Mouse (Mus musculus) T-helper 1 cell (primary cell): Measurements from ENCODE around the gene Limd1.

Experiments used
- in situ Hi-C: fragments of 300-600 bp; cut with MboI, MseI; formaldehyde crosslinking; loops from one replicate; pipeline ENCODE4 v1.15.1; 2025; ENCODE audit warnings: high pct_unique_total_duplicates

The Limd1 gene

DNA sequence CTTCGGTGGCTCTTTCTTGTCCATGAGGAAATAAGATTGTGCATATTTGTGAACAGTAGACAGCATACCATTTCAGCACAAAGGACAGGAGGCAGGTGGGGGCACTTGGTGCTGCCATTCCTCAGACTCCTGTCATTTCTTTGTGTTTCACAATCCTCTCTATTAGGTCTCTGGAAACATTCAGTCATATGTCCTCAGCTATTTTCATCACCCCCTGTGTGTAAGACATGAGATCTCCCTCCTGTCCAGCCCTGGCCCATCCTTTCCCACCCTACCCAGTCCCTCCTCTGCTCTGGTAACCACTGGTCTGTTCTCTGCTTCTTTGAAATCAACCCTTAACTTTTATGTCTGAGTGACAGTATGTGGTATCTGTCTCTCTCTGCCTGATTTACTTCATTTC, 5.1 kb downstream of the Limd1 start:
- in situ Hi-C loops = no loop called here

DNA sequence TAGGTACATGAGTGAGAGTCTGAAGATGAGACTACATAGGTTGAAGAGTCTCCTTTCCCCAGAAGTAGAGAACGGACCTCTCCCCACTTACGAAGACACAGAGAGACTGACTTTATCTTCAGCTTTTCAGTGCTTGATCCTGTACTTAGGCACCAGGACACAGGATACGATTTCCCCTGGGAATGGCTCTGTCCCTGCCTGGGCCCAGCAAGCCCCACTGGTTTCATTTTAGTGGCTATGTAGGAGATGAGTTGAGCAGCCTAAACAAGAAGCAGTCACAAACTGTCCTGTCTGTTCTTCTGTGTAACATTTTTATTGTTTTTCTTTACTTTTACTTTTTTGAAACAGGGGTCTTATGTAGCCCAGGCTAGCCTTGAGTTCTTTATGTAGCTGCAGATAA, 6.3 kb downstream of the Limd1 start:
- in situ Hi-C loops = no loop called here

DNA sequence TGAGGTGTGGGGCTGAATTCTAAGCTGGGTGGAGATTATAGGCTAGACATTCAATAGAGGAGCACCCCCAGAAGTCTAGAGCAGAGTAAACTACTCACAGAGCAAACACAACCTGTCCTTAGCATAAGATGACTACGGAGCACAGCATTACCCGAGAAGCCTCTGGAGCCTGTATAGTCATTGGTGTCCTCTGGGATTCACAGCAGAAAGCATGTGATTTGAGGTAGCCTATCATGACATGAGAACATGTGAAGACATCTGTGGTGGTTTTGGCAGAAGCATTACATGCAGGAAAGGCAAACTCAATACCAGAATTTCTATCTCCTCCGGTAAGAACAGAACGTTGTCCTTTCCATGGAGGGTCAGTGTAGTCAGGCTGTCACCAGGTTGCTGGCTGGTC, 7.1 kb downstream of the Limd1 start:
- in situ Hi-C loops = no loop called here

DNA sequence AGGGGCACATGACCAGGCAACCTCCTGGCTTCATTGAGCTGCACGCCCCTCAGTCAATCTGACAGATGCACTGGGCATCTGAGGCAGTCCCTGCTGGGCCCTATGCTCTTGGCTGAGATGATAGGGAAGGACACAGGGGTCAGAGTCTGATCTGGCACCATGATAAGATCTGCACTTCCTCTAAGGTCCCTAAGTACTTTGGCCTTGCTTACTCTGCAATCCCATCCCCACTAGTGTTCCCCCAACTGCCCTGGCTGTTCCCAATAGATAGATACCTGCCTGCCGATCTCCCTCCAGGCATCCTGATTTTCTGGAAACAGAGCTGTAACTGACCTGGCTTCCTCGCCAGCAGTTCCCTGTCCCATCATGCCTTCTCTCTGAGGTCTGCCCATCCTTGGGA, 8.1 kb downstream of the Limd1 start:
- in situ Hi-C loops = no loop called here

DNA sequence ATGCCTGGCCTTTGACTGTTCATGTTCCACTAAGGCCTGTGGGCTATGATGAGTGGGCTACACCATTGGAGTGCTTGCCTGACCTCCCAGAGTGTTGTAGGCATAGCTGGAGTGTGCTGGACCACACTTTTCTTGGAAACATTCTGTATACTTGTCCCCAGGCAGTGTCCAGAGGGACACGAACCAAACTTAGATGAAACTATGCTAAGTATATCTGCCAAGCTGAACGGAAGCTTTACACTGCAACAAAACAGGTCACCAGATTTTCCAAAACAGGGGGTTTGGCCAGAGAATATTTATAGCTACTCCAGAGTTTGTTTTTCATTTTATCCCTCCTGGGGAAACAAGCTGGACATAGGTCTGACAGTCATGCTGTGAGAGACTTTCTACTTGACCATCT, 10.6 kb downstream of the Limd1 start:
- in situ Hi-C loops = no loop called here

DNA sequence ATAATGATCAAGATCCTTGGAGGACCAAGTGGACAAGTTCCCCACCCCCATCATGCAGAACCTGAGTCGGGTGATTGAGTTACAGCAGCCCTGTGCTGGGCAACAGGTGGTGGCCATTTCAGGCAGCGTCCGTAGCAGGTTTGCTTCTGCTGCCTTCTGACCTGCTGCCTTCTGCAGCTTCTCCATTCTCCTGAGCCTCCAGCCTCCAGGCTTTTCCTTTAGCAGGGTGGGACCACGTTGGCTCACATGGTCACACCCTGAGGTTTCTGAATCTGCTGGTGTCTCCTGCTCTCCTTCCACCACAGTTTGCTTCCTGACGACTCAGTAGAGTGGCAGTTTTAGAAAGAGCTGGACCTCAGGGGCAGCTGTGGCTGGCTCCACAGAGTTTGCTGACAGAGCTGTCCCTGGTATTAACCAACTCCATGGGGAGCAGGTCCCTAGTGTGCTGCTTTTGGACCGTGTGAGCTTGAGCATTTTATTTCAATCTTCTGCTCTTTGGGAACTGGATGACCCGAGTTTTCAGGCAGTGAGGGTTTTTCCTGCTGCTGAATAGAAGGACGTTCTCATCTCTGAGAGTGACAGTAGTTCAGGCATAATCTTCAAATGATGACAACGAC, 11.3 kb downstream of the Limd1 start:
- in situ Hi-C loops = no loop called here

DNA sequence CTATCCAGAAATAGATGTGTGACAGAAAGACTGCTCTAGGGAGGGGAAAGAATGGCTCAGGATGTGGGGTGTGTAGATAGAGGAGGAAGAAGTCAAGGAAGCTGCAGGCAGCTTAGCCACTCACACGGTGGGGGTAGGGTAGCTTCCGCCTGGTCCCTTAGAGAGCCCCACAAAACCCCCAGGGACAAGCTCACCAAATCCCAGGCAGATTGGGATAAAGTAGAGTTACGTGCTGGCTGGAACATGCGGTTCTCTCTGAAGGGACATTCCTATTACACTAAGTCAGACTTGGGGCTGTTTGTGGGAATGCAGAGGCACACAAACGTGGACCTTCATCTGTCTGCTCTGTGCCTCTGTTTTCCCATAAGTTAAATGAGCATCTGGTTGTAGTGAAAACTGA, 12.4 kb downstream of the Limd1 start:
- in situ Hi-C loops = no loop called here

DNA sequence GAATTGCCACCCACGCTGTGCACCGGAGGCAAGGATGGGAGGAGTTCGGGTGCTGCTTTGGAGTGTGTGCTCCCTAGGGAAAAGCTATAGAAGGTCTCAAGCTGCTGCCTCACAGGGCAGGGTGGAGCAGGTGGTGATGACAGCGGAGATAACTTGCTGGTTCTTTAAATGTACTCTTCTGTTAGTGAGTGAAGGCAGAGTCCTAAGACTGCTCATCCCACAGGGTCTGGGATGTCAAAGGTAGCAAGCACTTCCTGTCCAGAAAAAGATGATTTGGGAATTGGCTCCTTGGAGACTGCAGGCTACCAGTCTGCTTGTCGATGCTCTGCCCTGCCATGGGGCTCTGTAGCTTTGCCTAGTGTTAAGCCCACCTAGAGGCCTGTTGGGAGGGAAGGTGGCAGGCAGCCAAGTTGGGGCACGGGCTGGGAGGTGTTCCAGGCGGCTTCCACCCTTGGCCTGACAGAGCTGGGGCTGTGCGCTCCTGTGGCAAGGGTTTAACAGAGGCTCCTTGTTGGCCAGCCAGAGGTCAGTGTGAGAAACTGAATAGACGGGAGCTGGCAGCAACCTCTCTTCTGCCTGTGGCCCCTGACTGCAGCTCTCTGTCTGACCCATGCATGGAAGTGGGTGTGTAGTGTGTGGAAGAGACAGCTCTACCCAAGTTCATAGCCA, 13.5 kb downstream of the Limd1 start:
- in situ Hi-C loops = no loop called here

DNA sequence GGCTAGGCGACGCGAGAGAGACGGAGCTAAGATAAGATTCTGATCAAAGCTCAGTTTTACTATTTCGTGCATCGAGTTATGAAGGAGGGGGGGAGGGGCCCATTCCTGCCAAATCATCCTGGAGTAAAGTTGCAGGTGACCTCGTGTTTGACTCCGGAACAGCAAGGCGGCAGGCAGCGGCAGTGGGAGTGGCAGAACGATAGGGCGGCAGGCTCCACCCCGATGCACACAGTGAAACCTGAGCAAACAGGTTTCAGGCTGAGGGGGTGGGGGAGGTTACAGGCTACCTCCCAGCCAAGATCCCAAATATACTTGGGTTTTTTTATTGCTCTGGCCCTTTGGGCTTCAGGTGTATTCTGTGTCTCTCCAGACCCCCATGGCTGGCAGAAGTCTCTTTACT, 18.2 kb downstream of the Limd1 start:
- in situ Hi-C loops = no loop called here

DNA sequence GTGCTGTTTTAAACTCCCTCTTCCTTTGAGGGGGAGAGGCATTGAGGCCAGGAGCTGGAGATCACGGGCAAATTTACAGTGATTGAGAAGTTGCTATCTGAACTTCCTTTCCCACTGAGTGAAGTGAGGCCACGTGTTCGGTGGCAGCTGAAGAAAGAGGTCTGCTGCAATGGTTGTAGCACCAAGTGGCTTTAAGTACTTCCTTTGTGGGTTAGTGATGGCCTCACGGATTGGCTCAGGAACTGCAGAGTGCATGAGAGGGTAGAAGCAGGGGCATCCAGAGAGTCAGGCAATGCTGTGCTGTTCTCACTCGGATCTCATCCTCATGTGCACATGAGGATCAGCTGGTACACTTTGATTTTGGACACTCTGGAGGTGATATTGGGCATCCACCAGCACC, 19.4 kb downstream of the Limd1 start:
- in situ Hi-C loops = no loop called here

DNA sequence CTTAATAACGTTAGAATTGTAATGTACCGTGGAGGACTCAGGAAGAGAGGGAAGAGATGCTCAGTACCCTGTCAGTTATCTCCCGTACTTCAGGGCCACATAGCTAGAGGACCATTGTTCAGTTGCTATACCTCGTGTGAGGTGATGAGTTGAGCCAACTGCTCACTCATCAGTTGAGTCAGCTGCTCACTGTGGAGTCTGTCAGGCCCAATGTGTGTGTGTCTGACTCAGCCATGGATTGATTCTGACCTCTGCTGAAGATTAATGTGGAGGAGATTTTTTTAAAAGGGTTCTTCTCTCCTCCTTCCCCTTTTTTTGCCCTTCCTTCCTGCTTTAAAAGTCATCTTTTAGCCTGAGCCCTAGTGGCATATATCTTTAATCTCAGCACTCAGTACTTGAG, 22.0 kb downstream of the Limd1 start:
- in situ Hi-C loops = no loop called here

DNA sequence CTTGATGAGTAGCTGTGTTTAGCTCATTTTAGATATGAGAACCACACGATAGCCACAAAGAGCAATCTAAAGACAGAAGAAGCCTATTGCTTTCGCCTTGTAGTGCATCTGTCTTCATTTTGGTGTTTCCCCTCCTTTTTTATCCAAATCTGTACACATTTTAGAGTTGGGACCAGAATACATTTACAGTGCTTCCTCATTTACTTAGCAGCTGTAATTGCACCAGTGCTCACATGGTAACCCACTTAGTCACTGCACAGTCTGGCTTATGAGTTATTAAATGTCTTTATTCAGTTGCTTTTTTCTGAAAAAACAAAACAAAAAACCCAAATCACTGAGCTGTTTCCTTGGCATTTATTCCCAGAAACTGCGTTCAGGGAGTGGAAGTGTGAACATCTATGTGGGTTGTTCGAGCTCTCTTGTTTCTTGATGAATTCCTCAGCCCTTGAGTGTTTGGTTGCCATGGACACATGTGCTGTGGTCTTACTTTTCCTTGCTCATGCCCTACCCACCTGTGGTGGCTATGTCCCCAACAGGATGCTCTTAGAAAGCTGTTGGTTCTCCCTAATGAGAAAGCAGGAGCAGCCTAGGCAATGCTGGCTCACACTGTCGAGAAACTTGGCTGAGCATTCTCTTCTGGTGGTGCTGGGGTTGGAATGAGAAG, 24.8 kb downstream of the Limd1 start:
- in situ Hi-C loops = no loop called here

DNA sequence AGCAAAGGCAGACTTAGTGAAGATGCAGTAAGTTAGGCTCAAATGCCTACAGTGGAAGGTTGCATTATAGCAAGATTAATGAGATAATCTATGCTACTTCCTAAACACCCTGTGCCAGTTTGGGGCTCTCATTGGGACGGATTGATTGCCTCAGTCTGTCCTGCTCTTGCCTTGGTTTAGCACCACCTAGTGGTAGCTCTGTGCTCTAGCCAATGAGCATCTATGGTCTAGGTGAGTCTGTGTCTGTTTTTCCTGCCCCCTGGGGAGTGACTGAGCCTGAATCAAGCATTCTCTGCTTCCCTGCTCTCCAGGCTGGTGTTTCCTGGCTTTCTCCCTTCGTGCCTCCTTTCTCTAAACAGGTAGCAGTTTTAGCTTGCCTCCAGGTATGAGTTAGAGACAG, 25.8 kb downstream of the Limd1 start:
- in situ Hi-C loops = no loop called here

DNA sequence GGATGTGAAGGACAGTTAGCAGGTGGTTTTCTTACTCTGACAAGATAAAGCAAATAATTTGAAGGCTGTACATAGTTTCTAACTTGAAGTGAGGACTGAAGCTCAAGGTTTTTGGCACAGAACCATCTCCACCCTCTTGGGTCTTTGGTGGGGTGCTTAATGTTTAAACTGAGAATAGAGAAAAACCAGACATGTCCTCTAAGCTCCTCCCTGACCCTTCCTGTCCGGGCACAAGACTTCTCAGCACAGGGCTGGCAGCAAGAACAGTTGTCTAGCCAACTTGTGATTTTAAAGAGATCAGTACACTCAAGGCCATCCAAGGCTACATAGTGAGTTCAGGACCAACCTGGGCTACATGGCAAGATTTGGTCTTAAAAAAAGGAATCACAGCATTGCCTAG, 27.1 kb downstream of the Limd1 start:
- in situ Hi-C loops = no loop called here

DNA sequence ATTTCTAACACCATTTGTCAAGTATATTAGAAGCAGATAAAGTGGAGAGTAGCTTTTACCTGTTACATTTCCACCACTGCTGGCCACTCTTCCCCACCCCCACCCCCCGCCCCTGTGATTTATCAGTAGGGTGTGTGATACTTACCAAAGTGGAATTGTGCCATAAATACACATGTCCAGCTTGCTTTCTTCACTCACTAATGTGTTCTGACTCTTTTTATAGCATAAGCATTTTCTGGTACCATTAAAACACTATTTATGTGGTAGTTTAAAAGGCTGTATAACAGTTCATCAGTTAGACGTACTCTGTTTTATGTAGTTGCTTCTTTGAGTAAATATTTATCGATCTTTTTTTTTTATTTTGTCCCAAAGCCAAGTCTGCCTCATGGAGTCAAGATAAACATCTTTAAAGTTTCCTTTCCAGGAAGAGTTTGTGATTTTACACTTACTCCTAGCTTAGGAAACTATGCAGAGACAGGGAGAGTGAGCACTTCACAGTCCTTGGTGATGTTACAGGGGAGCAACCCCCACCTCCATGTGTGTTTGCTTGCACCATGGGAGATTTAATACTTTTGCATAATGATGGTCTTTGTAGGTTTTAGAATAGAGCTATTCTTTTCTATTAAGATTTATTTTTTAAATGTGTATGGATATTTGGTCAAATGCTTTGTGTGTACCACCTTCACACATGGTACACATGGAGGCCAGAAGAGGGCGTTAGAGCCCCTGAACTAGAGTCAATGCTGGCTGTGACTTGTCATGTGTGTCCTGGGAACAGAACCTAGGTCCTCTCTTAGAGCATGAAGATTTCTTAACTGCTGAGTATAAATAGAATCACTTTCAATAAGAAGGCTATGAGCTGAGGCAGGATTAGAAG, 28.0 kb downstream of the Limd1 start:
- in situ Hi-C loops = no loop called here

DNA sequence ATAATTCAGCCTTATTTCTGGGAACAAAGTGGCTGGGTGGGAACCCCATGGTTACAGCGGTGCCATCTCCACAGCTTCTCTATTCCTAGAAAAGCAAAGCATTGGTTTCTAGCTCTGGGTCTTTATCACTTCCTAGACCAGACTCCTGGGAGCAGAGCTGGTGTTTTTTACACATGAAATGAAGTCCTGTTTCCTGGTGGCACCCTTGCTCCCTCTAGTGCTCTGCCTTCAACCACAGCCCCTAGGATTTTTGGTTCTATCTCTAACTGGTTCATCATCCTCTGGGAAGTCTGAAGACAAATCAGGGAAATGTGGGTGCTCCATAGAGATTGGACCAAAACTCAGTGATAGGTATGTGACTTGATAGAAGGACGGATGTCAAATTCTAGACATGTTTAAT, 28.9 kb downstream of the Limd1 start:
- in situ Hi-C loops = no loop called here

DNA sequence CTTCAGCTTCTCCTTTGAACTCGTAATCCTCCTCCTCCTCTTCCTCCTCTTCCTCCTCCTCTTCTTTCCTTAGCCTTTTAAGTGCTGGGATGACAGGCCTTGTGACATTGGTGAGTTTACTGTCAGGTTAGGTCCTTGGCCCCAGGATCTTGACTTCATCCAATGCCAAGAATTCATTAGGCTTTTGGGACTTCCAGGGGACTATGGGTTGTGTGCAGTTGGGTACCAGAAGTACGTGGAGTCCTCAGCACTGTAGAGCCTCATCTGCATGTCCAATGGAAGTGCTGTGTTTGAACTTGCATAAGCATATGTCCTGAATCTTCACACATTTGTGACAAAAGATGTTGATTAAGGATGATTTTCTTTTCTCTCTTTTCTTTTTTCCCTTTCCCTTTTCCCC, 30.5 kb downstream of the Limd1 start:
- in situ Hi-C loops = no loop called here

DNA sequence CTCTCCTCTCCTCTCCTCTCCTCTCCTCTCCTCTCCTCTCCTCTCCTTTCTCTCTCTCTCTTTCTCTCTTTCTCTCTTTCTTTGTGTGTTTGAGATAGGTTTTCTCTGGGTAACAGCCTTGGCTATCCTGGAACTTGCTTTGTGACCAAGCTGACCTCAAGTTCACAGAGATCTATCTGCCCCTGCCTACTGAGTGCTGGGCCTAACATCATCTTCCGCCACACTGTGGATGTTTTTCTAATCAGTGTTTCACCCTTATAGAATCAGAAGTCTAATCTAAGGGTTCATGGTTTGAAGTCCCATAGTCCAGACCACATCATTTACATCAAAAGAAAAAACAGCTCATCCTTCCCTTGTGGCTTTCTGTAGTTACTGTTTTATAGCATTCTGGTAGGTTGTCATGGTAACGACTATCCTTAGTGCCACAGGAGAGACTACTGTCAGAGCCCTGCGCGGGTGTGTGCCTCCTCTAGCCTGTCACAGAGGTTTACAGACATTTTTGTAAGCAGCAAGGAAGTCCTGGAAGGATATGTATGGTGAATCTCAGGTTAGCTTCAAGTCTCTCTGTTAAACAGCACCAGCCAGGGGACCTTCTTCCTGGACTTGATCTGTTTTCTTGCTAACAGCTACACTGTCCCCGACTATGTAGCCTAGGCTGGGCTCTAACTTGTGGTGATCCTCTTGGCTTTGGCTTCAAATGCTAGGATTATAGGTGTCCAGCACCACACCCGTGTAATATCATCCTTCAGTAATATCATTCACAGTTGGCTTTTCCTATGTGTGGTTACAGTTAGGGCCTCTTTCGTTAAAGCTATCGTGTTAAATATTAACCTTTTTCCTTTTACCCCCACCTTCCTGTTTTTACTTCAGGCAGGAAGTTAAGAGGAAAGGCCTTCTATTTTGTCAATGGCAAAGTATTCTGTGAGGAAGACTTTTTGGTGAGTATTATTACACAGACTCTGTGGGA, 31.4 kb downstream of the Limd1 start:
- in situ Hi-C loops = no loop called here

DNA sequence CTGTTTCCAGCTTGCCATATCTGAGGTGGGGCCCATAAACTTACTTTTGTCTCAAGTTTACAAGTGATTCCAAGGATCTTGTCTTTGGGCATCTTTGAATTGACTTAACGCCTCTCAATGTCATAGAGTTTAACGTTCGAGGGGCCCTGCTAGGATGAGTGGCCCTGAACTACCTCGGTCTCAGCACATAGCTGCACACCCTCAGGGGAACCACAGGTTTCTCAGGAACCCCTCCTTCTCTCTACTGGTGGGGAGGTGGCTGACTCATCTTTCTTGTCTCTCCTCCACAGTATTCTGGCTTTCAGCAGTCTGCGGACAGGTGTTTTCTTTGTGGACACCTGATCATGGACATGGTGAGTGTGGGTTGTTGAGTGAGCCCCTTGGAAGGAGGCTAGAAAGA, 32.4 kb downstream of the Limd1 start:
- in situ Hi-C loops = no loop called here

DNA sequence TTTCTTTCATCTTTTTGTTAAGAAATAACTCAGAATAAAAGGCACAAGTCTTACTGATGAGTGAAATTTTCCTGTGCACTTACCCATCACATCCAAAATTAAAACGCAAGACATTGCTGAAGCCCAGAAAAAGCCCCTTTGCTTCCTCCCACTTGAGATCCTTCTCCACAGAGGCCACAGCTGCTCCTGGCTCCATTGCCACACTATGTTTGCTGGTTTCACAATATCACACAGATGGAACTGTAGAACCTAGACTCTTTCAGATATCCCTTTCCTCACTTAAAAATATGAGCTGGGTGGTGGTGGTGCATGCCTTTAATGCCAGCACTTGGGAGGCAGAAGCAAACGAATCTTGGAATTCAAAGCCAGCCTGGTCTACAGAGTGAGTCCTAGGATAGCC, 34.0 kb downstream of the Limd1 start:
- in situ Hi-C loops = no loop called here

DNA sequence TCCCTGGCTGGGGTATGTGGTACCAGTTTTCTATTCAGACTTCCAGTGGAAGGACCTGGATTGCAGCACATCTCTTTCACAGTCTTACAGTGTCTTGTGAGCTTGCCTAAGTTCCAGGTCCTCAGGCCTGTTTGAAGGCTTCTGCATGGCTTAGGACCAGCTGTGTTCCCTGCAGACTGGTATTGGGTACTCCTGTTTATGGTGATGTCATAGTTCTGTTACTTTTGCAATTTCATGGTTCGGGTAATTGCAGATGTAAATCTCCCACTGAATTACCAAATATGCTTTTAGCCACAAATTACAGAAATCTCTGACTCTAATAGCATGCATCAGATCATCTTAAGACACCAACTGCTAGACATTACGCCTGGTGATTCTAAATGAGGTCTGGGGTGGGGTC, 36.6 kb downstream of the Limd1 start:
- in situ Hi-C loops = no loop called here
